Mouse (Mus musculus) spleen, adult 2 months (tissue): ENCODE results near the gene Ensa.

Experiments used
- CTCF ChIP-seq: fragments of 200-500 bp; IDR thresholded peaks from 2 replicates; pipeline ENCODE4 v1.5.1; 2011; ENCODE audit warnings: mild to moderate bottlenecking, inconsistent platforms; ENCODE audit not compliant: insufficient read depth, insufficient read length, insufficient replicate concordance; ENCODE audit errors: extremely low read depth
- POLR2A ChIP-seq: fragments of 200-500 bp; IDR thresholded peaks from 2 replicates; pipeline ENCODE4 v1.6.1; 2011; ENCODE audit warnings: low read depth, low read length, inconsistent platforms

- TF ChIP-seq CTCF: no peak
- no peak for TF ChIP-seq POLR2A
These were observed 32.3 kb downstream of the Ensa start for GRCm38 (mm10) chr3:95657108-95657507.
